Mouse (Mus musculus): ENCODE measurements around the gene Meis3.

Meis3 gene

DNA sequence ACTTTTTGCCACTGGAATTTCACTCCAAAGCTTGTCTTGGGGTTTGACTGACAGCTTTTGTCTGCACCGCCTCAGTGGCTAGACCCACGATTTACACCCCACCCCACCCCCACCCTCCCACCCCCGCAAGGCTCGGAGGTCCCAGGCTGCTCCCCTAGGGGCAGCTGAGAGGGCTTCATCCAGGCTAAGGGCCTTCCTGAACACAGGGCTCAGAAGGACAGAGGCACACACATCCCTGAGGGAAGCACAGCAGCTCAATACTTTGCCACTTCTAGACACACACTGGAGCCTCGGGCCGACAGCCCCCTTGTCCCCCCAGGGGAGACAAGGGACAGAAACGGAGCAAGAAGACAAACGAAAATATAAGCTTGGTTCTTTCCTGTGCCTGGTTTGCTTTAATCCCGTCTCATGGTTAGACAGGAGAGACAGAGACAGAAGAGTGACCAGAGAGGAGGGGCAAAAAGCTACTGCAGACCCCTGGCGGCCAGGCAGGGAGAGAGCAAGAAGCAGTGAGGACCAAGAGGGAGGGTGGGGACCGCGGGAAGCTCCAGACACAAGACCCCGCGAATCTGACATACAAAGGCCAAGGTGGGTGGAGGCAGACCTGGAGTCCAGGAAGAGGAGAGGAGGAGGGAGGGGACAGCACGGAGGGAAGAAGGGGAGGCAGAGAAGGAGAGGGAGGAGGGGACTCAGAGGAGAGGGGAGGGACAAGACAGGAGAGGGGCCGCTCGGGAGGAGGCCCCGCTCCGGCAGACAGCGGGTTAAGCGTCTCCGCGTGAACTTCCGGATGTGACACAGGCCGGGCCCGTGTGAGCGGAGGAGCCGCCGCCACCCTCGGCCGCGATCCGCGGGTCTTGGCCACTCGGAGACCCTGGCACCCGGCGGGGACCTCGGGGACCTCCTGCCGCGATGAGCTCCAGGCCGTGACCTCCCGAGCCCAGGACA is at the start of gene Meis3:
TSS of gene Meis3 (plus strand) at position 494 of the 945 bp plus-strand sequence.
- DNase-seq (ENCODE audit: low spot score): peak; percentile 67

DNA sequence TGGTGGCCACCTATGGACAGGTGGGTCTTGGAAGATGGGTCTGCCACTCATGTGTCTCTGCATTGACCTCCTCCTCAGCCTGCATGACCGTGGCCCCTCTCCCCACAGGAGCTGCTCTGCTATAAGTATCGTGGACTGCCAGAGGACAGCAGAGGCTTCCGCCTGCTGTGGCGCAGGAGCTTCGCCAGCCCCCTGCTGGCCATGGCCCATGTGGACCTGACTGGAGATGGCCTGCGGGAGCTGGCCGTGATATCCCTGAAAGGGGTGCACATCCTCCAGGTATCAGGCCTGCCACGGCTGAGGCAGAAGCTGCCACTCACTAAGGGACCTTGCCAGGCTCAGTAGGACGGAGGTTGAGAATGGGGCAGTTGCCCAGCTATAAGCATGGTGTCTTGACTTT is 49.1 kb upstream of the Meis3 start:
- DNase-seq (ENCODE audit: low spot score): no peak

DNA sequence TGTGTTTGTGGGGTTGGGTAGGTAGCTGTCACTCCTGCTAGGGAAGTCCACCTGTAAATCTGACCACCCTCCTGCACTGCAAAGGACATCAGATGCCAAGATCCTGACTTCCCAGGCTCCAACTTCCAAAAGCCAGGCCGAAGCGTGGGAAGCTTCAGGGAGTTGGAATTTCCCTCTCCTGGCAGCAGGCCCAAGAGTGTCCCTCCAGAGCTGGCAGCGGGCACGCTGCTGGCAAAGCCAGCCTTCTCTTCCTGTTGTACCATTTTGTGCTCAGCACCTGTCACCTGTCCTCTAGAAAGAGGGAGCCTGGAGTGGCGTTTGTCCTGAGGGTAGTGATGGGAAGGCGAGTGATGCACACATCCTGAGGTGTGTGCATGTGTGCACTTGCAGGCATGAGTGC is 46.5 kb upstream of the Meis3 start:
- peak; percentile 33 for DNase-seq (ENCODE audit: low spot score)

DNA sequence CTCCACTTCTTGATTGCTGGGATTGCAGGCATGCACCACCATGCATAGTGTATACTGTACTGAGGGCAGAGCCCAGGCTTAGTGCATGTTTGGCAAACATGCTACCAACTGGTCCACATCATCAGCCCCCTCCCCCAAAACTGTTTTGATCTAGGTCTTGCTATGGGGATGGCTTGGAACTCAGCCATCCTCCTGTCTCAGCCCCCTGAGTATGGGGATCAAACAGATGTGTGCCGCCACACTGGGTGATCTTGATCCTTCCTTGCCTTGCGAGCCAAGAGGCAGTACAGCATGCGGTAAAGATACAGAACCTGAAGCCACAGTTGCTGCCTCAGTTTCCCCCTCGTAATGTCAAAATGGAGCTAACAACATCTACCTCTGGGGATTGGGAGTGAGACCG is 46.0 kb upstream of the Meis3 start:
- DNase-seq (ENCODE audit: low spot score): no peak

DNA sequence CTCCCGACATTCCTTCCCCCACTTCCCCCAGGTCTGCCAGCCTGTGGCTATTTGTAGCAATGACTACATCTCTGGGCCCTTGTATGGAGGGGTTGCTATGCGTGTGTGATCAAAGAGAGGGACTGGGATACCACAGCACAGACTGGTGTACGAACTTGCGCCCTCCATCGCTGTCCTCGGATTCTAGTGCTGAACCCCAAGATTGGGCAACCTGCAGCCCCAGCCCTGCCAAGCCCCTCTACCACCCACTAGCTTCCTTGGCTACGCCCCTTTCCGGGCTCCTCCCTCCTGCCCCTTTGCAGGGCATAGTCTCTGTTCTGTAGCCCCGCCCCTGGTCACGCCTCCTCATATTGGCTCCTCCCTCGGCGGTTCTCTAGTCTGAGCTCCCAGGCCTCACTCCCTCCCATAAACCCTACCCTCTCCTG is 45.5 kb upstream of the Meis3 start, which contains the start of gene Slc8a2:
TSS of gene Slc8a2 (plus strand) at position 406 of the 425 bp plus-strand sequence.
- DNase-seq (ENCODE audit: low spot score): peak; percentile 61

DNA sequence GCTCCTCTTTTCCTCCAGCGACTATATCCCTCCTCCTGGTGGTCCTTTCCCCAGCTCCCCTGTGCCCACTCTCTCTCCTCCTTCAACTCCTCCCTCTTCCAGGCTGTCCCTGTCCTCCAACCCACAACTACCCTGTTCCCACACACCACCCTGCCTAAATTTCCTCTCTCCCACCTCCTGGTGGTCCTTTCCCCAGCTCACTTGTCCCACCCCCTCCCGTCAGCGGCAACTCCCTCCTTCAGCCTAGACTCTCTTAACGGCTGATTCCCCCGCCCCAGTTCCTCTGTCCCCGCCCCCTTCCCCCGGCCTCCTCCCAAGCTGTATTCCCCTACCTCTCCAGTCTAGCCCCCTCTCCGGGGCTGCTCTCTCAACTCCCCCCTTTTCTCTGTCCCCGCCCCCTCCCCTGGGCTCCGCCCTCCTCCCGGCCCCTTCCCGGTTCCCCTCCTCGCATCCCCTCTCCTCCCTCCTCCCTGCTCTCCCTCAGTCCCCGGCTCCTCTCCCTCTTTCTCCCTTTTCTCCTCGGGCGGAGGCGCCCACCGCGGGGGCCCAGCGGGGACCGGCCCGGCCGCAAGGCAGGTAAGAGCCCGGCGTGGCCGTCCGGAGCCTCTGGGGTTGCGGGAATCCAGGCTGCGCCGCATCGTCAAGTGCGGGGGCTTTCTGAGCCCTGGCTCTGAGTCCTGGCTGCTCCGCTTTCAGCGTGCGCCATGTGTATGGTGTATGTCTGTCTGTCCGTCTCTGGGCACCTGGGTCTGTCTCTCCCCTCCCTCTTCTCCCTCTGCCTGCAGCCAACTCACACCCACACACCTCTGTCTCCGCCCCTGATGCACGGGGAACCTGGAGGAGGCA is 44.8 kb upstream of the Meis3 start:
- peak; percentile 38 for DNase-seq (ENCODE audit: low spot score)

DNA sequence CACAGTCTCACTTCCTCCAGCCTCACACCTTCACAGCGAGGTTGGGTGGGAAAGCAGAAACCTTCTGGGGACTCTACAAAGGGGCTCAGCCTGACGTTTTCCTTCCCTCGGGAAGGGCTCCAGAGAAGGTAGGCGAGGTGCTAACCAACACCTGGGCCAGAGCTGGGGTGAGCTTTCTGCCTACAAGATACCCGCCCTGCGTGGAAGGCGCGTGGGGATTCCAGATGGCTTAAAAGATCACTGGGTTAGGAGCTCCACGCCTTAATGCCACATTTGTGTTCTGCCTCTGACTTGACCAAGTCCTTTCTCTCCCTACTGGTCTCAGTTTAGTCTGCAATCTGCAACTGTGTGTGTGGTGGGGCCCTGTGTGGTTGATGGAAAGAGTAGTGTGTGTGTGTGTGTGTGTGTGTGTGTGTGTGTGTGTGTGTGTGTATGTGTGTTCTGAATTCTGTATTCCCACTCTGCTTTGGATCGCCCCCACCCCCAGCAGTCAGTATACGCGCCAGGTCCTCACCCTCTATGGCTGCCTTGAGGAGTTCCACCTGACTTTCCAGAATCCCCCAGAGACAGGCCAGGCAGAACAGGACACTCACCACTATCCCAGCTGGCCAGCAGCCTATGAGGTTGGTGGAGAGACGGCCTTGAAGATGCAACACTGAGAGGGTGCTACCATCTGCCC is 43.8 kb upstream of the Meis3 start:
- peak; percentile 47 for DNase-seq (ENCODE audit: low spot score)

DNA sequence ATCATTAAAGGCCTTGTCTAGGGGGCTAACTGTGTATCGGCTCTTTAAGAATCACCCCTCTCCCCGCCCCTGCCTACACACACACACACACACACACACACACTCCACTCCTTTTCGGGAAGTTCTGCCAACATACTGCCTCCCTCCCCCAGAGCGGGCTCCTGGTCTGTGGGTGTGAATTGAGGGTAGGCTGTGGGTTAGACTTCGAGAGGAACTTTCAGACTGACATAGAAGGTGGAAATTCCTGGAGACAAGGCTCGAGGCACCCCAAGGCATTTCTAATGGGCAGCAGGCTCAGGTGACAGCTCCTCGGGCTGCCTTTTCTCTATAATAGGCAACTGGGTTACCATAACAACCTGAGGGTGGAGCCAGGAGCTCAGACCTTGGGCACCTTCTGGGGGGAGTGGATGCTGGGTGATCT is 42.7 kb upstream of the Meis3 start:
- peak; percentile 36 for DNase-seq (ENCODE audit: low spot score)

DNA sequence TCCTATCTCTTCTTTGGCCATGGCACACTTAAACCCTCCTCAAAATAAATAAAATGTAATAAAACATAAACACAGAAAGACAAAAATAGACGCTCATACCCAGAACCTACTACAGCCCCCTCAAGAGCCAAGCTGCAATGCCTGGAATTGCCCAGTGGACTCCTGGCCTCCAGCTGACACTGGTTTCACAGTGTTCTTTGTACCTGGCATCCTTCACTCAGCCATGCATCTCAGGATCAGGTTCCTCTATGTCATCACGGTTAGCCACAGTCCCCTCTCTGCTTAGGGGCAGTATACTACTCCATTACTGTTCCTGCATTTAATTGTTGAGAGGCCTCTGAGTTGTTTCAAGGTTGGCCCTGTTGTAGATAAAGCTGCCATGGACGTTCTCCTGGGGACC is 42.0 kb upstream of the Meis3 start:
- no peak for DNase-seq (ENCODE audit: low spot score)

DNA sequence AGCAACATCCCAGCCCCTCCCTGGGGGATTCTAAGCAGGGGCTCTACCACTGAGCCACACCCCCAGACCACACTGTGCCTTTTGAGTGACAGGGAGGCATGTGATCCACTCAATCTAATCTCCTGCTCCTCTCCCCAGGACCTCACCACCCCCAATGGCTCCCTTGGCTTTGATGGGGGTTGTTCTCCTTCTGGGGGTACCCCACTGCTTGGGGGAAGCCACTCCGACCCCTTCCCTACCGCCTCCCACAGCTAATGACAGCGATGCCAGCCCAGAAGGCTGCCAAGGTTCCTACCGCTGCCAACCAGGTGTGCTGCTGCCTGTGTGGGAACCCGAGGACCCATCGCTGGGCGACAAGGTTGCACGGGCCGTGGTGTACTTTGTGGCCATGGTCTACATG is 41.2 kb upstream of the Meis3 start:
- no peak for DNase-seq (ENCODE audit: low spot score)

DNA sequence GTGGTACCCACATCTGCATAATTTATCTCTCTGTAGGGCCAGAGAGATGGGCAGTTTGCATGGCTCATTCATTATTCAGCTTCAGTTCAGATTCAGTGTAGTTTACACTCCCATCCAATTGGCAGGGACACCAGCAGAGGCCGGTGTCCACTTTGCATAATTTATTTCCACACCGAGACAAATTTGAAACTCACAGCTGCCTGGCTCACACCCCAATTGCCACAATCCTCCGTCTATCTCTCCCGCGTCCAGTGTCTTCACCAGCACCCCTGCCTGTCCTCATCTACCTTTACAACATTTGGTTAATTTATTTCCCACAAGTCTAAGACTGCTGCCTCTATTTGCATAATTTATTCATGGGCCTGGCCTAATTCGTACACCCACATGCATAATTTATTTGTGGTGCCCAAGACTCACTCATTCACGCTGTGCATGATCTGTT is 39.9 kb upstream of the Meis3 start:
- DNase-seq (ENCODE audit: low spot score): no peak

DNA sequence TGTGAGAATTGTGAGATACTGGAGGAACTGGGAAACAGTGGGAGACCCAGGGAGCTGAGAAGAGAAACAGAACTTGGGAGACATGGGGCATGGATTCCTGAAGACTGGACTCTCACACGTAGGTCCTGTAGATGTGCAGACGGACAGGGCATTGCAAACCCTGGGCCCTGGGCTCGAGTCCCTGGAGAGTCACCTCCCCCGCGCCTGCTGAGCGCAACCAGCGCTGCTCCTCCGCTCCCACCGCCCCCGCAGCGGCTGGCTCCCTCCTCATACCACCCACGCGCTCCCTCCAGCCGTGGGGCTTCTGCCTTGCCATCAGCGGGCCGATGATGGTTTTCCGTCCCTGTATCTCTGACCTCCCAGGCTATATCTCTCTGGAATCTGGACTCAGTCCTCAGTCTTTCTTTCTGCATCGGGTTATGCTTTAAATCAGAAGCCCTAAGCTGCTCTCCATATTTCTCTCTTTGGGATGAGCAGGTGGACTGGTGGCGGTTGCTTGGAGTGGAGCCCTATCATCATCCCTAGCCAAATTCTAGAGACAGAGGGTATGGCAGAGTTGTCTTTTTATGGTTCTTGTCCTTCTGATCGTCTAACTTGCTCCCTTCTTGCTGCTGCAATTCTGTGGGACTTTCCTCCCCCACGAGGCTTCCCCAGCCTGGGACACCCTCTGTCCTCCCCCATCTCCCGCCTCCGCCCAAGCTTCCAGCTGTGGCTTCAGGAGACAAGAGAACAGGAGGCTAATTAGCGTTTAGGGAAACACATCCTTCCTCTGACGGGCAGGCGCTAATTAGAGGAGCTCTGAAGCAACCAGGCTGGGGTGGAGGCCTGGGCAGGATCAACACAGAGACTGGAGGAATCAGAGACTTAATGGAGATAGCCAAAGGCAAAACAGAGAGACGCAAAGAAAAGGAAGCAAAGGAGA is 28.1 kb upstream of the Meis3 start:
- peak; percentile 64 for DNase-seq (ENCODE audit: low spot score)

DNA sequence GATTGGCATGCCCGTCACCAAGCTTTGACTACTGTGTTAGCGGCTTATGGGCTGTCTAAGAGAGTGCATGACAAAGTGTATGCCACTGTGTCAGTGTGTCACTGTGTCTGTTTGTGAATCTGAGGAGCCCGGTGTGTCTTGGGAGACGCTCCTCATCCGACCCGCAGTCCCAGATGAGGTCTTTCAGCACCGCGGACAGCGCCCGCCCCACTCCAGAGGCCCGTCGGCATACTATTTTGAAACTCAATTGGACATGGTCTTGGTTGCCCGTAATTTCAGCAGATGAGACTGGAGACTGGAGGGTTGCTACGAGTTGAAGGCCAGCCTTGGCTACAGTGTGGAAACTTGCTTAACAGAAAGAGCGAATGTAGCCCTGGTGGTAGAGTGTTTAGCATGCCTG is 27.2 kb upstream of the Meis3 start:
- DNase-seq (ENCODE audit: low spot score): peak; percentile 42

DNA sequence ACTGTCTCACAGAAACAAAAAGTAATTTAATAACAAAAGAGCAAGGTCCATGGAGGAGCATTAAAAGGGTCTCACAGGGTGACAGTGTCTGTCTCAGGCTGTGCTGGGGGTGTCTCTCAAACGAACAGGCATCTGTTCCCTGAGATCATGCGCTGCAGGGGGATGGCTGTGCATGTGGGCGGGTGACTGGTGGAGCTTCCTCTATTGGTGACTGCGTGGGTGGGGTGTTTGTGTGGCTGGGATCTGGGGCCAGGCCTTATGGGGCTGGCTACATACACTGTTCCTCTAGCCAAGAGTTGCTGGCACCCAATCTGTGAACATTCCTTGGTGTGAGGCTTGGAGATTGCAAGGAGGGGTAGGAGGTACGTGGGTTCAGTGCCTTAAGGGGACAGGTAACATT is 25.6 kb upstream of the Meis3 start:
- DNase-seq (ENCODE audit: low spot score): peak; percentile 27

DNA sequence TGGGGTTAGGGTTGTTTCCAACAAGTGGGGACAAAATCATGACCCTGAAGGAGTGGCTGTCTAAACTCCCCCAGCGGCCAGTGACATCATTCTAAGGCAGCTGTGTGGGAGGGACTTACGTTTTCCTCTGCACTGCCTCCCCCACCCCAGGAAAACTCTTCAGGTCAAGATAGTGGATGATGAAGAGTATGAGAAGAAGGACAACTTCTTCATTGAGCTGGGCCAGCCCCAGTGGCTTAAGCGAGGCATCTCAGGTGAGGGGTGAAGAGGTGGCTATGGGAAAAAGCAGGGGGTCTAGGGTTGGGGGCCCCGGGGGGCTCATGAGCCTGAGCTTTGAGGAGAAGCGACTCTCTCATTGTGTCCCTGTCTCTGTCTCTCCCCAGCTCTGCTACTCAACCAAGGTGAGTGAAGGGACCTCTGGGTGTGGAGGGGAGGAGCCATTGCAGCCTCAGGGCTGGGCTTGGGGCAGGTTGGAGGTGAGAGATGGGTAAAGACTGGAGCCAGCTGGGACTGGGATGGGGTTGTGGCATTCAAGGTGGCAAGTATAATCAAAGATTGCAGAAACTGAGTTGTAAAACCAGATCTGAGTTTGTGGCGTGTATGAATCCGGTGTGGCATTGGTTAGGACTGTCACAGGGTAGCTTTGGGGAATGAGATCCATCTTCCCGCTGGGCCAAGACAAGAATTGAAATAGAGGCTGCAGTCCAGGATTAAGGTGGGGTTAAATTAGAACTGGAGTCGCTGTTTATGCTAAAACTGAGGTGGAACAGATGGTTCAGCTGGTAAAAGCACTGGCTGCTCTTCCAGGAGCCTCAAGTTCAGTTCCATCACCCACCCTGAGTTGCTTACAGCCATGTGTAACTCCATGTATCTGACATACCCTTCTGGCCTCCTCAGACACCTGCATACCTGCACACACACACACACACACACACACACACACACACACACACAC is 24.4 kb upstream of the Meis3 start:
- DNase-seq (ENCODE audit: low spot score): no peak

DNA sequence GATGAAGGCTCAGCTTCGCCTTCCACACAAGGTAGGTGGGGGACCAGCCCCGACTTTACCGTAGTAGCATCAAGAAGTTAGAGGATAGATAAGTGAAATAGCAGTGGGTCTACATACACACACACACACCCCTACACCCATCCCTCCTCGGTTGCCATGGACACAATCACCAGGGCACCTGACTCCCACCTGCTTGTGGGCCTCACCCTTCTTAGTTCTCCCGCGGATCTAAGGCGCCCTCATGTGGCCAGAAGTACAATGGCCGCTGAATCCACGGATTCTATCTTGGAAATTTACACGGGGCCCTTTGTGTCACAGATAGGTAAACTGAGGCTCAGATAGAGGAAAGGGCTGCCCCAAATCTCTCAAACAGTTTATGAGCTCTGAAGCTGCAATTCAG is 21.4 kb upstream of the Meis3 start:
- peak; percentile 74 for DNase-seq (ENCODE audit: low spot score)

DNA sequence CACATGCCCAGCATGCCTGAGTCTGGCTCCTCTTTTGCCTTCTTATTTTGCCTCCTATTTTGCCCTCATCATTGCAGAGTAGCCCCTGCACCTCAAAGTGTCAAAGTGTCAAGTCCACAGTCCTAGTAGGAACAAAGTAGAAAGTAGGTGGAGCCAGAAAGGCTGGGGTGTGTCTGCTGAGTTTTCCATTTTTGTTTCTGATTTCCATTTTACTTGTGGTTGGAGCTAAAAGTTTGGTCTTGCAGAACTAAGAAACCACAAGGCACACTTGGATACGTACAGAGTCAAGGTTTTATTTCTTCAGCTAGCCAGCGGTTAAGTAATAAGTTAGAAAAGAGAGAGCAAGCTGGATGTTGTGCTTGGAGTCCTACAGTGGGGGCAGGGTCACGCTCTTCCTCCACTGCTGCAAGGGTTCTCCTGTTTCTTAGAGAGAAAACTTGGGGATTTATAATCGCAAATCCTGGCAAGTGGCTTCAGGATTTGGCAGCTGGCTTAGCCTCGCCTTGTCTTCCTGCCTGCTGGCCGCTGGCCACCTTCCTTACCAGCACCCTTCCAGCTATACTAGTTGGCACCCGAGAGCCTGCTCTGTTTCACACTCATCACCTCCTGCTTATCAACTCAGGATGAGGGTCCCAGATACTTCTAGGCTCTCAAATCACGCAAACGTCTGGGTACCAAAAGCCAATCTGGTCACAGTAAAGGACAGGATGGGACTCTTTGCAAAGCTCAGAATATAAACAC is 19.6 kb upstream of the Meis3 start:
- DNase-seq (ENCODE audit: low spot score): no peak

DNA sequence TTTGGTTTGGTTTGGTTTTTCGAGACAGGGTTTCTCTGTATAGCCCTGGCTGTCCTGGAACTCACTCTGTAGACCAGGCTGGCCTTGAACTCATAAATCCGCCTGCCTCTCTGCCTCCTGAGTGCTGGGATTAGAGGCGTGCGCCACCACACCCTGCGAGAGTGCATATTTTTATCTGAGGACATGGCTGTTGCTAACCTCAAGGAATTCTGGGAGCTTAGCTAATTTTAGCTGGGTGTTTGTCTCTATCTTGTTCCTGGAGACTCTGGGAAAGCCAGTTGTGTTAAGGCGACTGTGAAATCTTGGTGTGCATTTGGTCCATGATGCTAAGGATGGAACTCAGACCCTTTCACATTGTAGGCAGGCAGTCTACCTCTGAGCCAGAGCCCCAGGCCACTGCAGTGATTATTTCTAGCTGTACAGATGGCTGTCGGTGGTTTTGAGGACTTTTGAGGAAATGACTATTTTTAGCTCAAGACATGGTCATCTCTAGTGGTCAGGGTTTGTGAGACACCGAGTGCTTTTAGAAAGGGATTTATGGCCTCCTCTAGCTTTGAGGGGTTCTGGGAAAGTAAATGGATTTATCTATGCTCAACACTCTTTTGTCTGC is 18.7 kb upstream of the Meis3 start:
- DNase-seq (ENCODE audit: low spot score): no peak

DNA sequence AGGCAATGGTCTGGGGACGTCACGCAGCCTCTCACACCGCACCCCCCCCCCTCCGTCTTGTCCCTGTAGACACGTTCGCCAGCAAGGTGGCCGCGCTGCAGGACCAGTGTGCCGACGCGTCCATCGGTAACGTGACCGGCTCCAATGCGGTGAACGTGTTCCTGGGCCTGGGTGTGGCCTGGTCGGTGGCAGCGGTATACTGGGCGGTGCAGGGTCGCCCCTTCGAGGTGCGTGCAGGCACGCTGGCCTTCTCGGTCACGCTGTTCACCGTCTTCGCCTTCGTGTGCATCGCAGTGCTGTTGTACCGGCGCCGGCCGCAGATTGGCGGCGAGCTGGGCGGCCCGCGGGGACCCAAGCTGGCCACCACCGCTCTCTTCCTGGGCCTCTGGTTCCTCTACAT is 16.2 kb upstream of the Meis3 start:
- DNase-seq (ENCODE audit: low spot score): no peak

Measured in MN1 (cell line).